Mouse (Mus musculus): ENCODE results near the gene 1700014D04Rik. TPM values are rescaled to one million over a fixed set of nuclear protein-coding genes. Genes with fewer than 3 reads are reported as not detected.
"Not testable (repeated sequence)": the region's sequence is repeated elsewhere in the genome, so short reads cannot be mapped to it uniquely, and the experiment has no call there.

The 1700014D04Rik gene
- polyA plus RNA-seq, 1 experiment from 2014 or later, result not detected

- peaks cover 17% of the 10 kb centered on the region for H3K4me1 ChIP-seq
- H3K36me3 ChIP-seq, result no peaks in the 10 kb centered on the region
- 42% methylated on average over 7 of the region's 7 CpGs for WGBS
- no peak within 1 kb of the TSS for H3K27ac ChIP-seq
- H3K4me3 ChIP-seq, result no peak within 1 kb of the TSS
- H3K27me3 ChIP-seq (ENCODE audit: insufficient read depth, poor library complexity, severe bottlenecking), result peaks cover 31% of the 10 kb centered on the region
- no peaks in the 10 kb centered on the region for H3K9me3 ChIP-seq
- DNase-seq (ENCODE audit: low spot score), result no peak
These were observed 14.9 kb downstream of the 1700014D04Rik start, which contains the start of gene Spata31d1d for GRCm38 (mm10) chr13:59731652-59732051. TSS of gene Spata31d1d (minus strand) at chr13:59731752.

- no peaks in the 10 kb centered on the region for H3K9me3 ChIP-seq
- WGBS, result 18% methylated on average over 7 of the region's 7 CpGs
- H3K4me1 ChIP-seq, result peaks cover 26% of the 10 kb centered on the region
- H3K4me3 ChIP-seq, result no peak overlapping the region
- peak overlapping the region; percentile 69 for H3K27ac ChIP-seq
- H3K36me3 ChIP-seq, result no peaks in the 10 kb centered on the region
- H3K27me3 ChIP-seq (ENCODE audit: insufficient read depth, poor library complexity, severe bottlenecking), result peaks cover 48% of the 10 kb centered on the region
- peak; percentile 91 for DNase-seq (ENCODE audit: low spot score)
These were observed 18.0 kb downstream of the 1700014D04Rik start for GRCm38 (mm10) chr13:59728378-59729093.

- WGBS, result 23% methylated on average over 29 of the region's 29 CpGs
- Histone ChIP-seq H3K36me3 (no peaks in the 10 kb centered on the region), H3K4me1 (peaks cover 23% of the 10 kb centered on the region), H3K4me3 (peak overlapping the region; percentile 46), H3K27me3 (ENCODE audit: insufficient read depth, poor library complexity, severe bottlenecking) (peaks cover 48% of the 10 kb centered on the region), H3K27ac (peak overlapping the region; percentile 60; the same call in 1 of the 2 replicates), H3K9me3 (no peaks in the 10 kb centered on the region)
- DNase-seq (ENCODE audit: low spot score), result no peak
These were observed 20.2 kb downstream of the 1700014D04Rik start for GRCm38 (mm10) chr13:59726139-59726867.

DNA sequence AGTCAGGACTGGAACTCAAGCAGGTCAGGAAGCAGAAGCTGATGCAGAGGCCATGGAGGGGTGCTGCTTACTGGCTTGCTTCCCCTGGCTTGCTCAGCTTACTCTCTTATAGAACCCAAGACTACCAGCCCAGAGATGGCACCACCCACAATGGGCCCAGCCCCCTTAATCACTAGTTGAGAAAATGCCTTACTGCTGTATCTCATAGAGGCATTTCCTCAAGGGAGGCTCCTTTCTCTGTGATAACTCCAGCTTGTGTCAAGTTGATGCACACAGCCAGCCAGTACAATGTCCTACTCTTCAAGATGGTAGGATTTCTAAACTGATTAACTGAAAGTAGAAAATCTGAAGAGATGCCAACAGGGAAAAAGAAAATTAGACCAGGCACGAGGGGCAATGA lies 24.5 kb downstream of the 1700014D04Rik start:
- 80% methylated on average over 1 of the region's 1 CpGs for WGBS
- H3K4me1 ChIP-seq, result peaks cover 19% of the 10 kb centered on the region
- H3K36me3 ChIP-seq; DNase-seq (ENCODE audit: low spot score); H3K27ac ChIP-seq; H3K4me3 ChIP-seq; H3K9me3 ChIP-seq: not testable (repeated sequence)
- peaks cover 25% of the 10 kb centered on the region for H3K27me3 ChIP-seq (ENCODE audit: insufficient read depth, poor library complexity, severe bottlenecking)

GRCm38 (mm10) chr13:59719475-59719874 lies 27.1 kb downstream of the 1700014D04Rik start:
- WGBS, result 91% methylated on average over 1 of the region's 1 CpGs
- Histone ChIP-seq H3K27ac (no peak overlapping the region), H3K4me3 (no peak overlapping the region), H3K9me3 (no peaks in the 10 kb centered on the region), H3K27me3 (ENCODE audit: insufficient read depth, poor library complexity, severe bottlenecking) (peaks cover 13% of the 10 kb centered on the region; the same call in 1 of the 2 replicates), H3K4me1 (0 out of 2 replicates have a peak, but pooled peaks cover 9% of the 10 kb centered on the region), H3K36me3 (no peaks in the 10 kb centered on the region)
- DNase-seq (ENCODE audit: low spot score), result no peak

DNA sequence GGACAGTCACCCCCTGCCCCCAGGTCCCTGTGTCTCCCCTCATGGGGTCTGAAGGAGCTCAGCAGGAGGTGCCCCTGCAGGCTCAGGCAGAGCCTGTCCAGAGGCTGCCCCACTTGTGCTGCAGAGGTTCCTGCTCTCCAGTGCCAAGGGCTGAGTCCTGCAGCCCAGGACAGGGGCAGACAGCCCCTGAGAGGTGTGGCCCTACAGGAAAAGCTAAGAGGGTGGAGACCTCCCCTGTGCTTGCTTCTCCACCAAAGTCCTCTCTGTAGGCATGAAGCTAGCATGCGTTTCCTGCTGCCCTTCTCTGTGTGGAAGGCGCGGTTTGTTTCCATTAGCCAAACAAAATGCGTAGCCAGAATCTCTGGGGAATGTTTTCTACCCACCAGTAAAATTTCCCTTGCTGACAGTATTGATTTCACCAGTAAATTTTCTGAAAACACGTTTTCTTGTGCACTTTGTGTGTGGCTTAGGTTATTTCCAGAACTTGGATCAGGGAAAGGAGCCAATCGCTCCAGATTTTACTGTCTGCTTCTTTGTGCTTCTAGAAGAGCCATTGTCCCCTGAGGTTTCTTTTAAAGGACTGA lies 27.6 kb downstream of the 1700014D04Rik start:
- H3K27ac ChIP-seq; H3K36me3 ChIP-seq; H3K4me3 ChIP-seq; H3K9me3 ChIP-seq; DNase-seq (ENCODE audit: low spot score); H3K4me1 ChIP-seq: not testable (repeated sequence)
- 30% methylated on average over 6 of the region's 6 CpGs for WGBS
- H3K27me3 ChIP-seq (ENCODE audit: insufficient read depth, poor library complexity, severe bottlenecking), result peaks cover 16% of the 10 kb centered on the region; the same call in 1 of the 2 replicates

- Histone ChIP-seq H3K4me3 (no peak overlapping the region), H3K4me1 (no peaks in the 10 kb centered on the region), H3K36me3 (no peaks in the 10 kb centered on the region), H3K9me3 (no peaks in the 10 kb centered on the region), H3K27me3 (ENCODE audit: insufficient read depth, poor library complexity, severe bottlenecking) (peaks cover 24% of the 10 kb centered on the region), H3K27ac (no peak overlapping the region)
- DNase-seq (ENCODE audit: low spot score), result no peak
- WGBS, result 36% methylated on average over 3 of the region's 3 CpGs
These were observed 32.8 kb downstream of the 1700014D04Rik start for GRCm38 (mm10) chr13:59713710-59714109.

DNA sequence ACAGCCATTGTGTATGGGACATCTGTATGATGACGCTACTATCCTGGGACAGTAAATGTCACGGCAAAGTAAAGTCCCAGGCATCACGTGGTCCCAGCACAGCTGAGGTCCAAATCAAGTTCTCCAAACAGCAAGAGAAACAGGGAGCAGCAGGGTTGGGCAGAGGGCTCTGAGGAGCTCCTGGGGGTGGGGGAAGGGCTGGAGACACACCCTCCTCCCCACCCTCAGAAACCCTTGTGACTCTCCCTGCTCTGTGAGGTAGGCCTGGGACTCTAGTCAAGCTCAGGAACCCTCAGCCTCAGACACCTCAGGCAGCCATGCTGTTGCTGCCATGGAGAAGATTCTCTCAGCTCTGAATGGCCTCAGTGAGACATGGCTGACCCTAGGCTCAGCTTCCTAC lies 34.6 kb downstream of the 1700014D04Rik start, which contains the start of gene Spata31d1b:
Gene Spata31d1b (plus strand): TSS at position 301 of the 400 bp plus-strand sequence.
- not testable (repeated sequence) for H3K4me3 ChIP-seq; H3K27ac ChIP-seq; H3K36me3 ChIP-seq; H3K4me1 ChIP-seq; H3K9me3 ChIP-seq; DNase-seq (ENCODE audit: low spot score)
- H3K27me3 ChIP-seq (ENCODE audit: insufficient read depth, poor library complexity, severe bottlenecking), result peaks cover 20% of the 10 kb centered on the region
- WGBS, result 66% methylated on average over 3 of the region's 3 CpGs

GRCm38 (mm10) chr13:59710230-59710629 lies 36.3 kb downstream of the 1700014D04Rik start, which contains the start of gene Spata31d1a:
TSS of gene Spata31d1a (minus strand) at chr13:59710330.
- no peak for DNase-seq (ENCODE audit: low spot score)

DNA sequence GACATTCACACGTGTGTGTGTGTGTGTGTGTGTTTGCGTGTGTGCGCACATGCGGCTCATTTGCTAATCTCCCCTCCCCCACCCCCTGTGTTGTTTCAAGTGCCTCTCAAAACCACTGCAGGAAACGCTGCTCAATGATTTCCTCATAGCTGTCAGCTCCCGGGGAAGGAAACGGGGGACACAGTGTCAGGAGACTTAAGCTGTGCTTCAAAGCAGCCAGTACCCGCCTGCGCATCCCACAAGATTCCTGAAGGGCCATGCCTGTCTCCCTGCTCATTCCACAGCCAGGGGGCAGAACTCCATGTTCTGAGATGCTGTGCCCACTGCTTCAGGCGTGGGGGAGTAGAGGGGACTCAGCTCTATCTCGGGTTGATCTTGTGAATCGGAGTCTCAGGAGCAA lies 42.0 kb downstream of the 1700014D04Rik start:
- Histone ChIP-seq H3K27ac (peak overlapping the region; percentile 7; the same call in 1 of the 2 replicates), H3K4me1 (peaks cover 14% of the 10 kb centered on the region), H3K9me3 (no peaks in the 10 kb centered on the region), H3K27me3 (ENCODE audit: insufficient read depth, poor library complexity, severe bottlenecking) (peaks cover 17% of the 10 kb centered on the region; the same call in 1 of the 2 replicates), H3K4me3 (no peak overlapping the region), H3K36me3 (no peaks in the 10 kb centered on the region)
- WGBS, result 43% methylated on average over 12 of the region's 12 CpGs
- no peak for DNase-seq (ENCODE audit: low spot score)

More at GRCm38 (mm10) chr13:59710230-59710629, 36.3 kb downstream of the 1700014D04Rik start, which contains the start of gene Spata31d1a:
- no peak within 1 kb of the TSS for H3K27ac ChIP-seq
- H3K27me3 ChIP-seq (ENCODE audit: insufficient read depth, poor library complexity, severe bottlenecking), result peaks cover 19% of the 10 kb centered on the region
- no peak within 1 kb of the TSS for H3K4me3 ChIP-seq
- no peaks in the 10 kb centered on the region for H3K4me1 ChIP-seq
- H3K9me3 ChIP-seq, result no peaks in the 10 kb centered on the region
- WGBS, result 78% methylated on average over 15 of the region's 15 CpGs
- H3K36me3 ChIP-seq, result no peaks in the 10 kb centered on the region

DNA sequence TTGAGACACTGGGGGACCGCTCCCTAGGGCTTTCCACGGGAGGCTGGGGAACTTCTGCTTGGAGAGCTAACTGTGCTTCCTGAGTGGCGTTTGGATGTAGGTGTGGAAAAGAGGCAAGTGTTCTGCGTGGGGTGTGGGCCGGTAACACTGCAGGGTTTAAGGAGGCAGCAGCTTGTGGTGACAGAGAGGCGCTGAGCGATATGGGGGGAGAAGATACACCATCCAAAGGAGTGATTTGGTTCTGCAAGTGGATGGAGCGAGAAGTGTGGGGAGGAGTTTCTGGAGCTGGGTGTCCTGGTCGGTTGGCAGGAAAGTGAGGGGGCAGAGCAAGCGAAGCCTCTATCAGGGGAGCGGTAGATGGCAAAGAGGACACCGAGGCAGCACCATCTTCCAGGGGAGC lies 43.0 kb downstream of the 1700014D04Rik start:
- Histone ChIP-seq H3K27ac (0 out of 2 replicates have a peak overlapping the region, but pooled peaks have one; percentile 7), H3K9me3 (no peaks in the 10 kb centered on the region), H3K4me1 (peaks cover 14% of the 10 kb centered on the region), H3K27me3 (ENCODE audit: insufficient read depth, poor library complexity, severe bottlenecking) (peaks cover 17% of the 10 kb centered on the region; the same call in 1 of the 2 replicates), H3K36me3 (no peaks in the 10 kb centered on the region), H3K4me3 (no peak overlapping the region)
- 77% methylated on average over 12 of the region's 12 CpGs for WGBS
- no peak for DNase-seq (ENCODE audit: low spot score)

DNA sequence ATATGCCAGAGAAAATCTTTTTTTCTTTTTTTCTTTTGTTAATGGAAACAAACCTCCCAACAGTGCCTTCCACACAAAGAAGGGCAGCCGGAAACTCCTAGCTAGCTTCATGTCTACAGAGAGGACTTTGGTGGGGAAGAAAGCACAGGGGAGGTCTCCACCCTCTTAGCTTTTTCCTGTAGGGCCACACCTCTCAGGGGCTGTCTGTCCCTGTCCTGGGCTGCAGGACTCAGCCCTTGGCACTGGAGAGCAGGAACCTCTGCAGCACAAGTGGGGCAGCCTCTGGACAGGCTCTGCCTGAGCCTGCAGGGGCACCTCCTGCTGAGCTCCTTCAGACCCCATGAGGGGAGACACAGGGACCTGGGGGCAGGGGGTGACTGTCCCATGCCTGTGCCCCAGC lies 46.4 kb downstream of the 1700014D04Rik start:
- DNase-seq (ENCODE audit: low spot score); H3K4me3 ChIP-seq; H3K9me3 ChIP-seq; H3K27ac ChIP-seq; H3K36me3 ChIP-seq: not testable (repeated sequence)
- peaks cover 14% of the 10 kb centered on the region for H3K4me1 ChIP-seq
- peaks cover 17% of the 10 kb centered on the region; the same call in 1 of the 2 replicates for H3K27me3 ChIP-seq (ENCODE audit: insufficient read depth, poor library complexity, severe bottlenecking)
- WGBS, result 54% methylated on average over 1 of the region's 1 CpGs

All from heart, embryonic 10.5 days (tissue).